Mouse (Mus musculus): Measurements from ENCODE around the gene Invs. TPM values are rescaled to one million over a fixed set of nuclear protein-coding genes. Genes with fewer than 3 reads are reported as not detected.
A peak's percentile ranks its signal among the peaks of the same experiment; 100 is the strongest.

The Invs gene
- polyA plus RNA-seq, 1 experiment from 2014 or later, result 7.1 TPM

DNA sequence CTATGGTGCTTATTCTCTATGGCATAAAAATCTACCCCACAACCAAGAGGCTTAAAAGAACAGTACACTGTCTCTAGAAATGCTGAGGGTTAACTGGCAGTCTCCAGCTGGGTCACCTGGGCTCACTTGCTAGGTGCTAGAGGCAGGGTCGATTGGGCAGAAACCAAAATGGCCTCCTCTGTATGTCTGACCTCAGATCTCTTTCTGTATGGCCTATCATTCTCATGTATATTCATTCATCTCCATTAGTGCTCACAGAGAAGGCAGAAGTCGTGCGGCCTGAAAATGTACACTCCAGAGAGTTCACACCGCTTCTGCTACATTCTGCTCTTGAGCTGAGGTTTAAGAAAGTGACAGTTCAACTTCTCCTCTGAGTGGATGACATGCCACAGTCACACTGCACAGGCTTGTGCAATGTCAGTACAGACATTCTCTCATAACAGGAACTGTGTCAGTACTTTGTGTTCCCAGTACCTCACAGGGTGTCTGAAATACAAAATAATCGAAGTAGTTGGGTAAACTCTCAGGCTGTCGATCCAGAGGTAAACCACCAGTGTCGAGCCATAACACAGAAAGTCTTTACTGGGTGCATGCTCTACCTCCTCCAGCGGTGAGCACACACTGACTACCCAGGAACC, 139.4 kb downstream of the Invs start:
- H3K4me1 ChIP-seq, result peaks cover 27% of the 10 kb centered on the region
- no peaks in the 10 kb centered on the region for H3K27me3 ChIP-seq (ENCODE audit: insufficient read depth, poor library complexity, severe bottlenecking)
- WGBS, result 90% methylated on average over 8 of the region's 8 CpGs
- no peak for DNase-seq (ENCODE audit: low spot score)
- no peak overlapping the region for H3K27ac ChIP-seq
- H3K4me3 ChIP-seq, result no peak overlapping the region
- peaks cover 3% of the 10 kb centered on the region; the same call in 1 of the 2 replicates for H3K9me3 ChIP-seq
- H3K36me3 ChIP-seq, result peaks cover 26% of the 10 kb centered on the region

DNA sequence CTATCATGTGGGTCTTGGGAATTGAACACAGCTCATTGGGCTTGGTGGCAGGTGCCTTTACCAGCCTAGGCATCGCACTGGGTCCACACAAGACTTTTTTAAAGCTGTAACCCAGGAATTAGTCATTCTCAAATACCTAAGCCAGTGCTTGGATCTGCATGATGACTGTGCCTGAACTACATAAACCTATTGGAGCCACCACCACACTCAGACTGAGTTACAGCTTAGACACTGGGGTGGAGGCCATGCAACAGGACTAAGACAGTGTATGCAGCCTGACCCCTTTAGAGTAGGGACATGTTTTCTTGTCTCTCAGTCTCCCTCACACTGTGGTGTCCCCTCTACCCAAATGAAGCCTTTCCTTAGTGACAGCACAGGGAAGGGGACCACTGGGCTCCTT, 143.1 kb downstream of the Invs start:
- Histone ChIP-seq H3K4me3 (no peak overlapping the region), H3K9me3 (peaks cover 3% of the 10 kb centered on the region; the same call in 1 of the 2 replicates), H3K36me3 (peaks cover 28% of the 10 kb centered on the region), H3K27ac (no peak overlapping the region), H3K4me1 (peaks cover 23% of the 10 kb centered on the region; the same call in 1 of the 2 replicates), H3K27me3 (ENCODE audit: insufficient read depth, poor library complexity, severe bottlenecking) (no peaks in the 10 kb centered on the region)
- WGBS, result 97% methylated on average over 1 of the region's 1 CpGs
- no peak for DNase-seq (ENCODE audit: low spot score)

DNA sequence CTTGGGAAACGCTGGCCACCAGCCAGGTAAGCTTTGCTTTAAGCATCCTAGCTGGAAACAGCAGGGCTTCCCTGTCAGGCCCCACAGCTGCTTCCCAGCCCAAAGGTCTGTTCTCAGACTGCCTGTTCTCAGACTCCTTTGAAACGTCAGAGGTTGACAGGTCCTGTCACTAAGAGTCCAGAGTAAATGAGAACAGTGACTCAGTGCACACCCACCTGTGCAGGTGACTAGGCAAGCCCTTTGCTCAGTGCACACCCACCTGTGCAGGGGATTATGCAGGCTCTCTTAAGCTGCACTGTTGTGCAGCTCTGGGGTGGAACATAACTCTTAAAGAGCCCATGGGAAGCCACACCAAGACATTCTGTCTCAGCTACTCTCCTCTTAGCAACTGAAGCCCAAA, 144.2 kb downstream of the Invs start:
- Histone ChIP-seq H3K36me3 (peaks cover 31% of the 10 kb centered on the region), H3K27me3 (ENCODE audit: insufficient read depth, poor library complexity, severe bottlenecking) (no peaks in the 10 kb centered on the region), H3K27ac (no peak overlapping the region), H3K9me3 (peaks cover 3% of the 10 kb centered on the region; the same call in 1 of the 2 replicates), H3K4me1 (peaks cover 24% of the 10 kb centered on the region; the same call in 1 of the 2 replicates), H3K4me3 (no peak overlapping the region)
- 55% methylated on average over 2 of the region's 2 CpGs for WGBS
- no peak for DNase-seq (ENCODE audit: low spot score)

DNA sequence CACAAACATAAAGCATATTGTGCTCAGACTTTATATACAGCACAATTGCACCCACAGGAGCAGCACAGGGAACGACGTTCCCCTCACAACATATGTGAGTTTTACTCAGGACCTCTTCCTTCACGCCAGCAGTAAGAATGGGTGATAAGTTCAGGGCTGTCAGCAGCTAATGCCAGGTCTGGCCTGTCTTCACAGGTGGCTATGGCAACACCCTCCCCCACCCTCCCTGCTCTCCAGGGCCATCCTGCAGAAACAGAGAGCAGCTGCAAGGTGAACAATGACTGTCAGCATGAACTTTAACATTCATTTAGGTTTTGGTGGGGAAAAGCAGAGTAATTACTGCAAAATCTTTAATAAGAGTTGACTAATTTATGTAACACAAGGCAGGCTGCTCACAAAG, 147.9 kb downstream of the Invs start:
- Histone ChIP-seq H3K9me3 (no peaks in the 10 kb centered on the region), H3K4me1 (peaks cover 15% of the 10 kb centered on the region; the same call in 1 of the 2 replicates), H3K36me3 (peaks cover 41% of the 10 kb centered on the region), H3K27me3 (ENCODE audit: insufficient read depth, poor library complexity, severe bottlenecking) (no peaks in the 10 kb centered on the region), H3K4me3 (no peak overlapping the region), H3K27ac (no peak overlapping the region)
- DNase-seq (ENCODE audit: low spot score), result no peak
- 37% methylated on average over 3 of the region's 3 CpGs for WGBS

DNA sequence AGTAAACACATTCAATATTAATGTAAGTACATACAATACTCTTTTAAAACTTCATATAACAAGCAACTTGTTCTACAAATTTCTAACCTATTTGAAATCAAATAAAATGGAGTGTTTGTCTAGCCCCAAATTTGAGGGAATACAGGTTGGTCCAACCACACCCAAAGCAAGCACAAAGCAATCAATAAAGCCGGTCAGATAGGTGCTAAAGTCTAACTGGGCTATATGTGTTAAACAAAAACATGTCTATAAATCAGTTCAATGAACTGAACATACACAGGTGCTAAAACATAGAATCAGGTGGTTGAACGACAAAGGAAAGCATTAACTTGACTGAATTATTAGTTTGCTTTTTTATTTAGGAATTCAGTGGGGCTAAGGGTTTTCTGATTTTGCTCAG, 148.5 kb downstream of the Invs start:
- H3K4me3 ChIP-seq, result no peak overlapping the region
- no peaks in the 10 kb centered on the region for H3K27me3 ChIP-seq (ENCODE audit: insufficient read depth, poor library complexity, severe bottlenecking)
- H3K4me1 ChIP-seq, result peaks cover 15% of the 10 kb centered on the region; the same call in 1 of the 2 replicates
- no peak for DNase-seq (ENCODE audit: low spot score)
- H3K9me3 ChIP-seq, result no peaks in the 10 kb centered on the region
- no peak overlapping the region for H3K27ac ChIP-seq
- WGBS, result 91% methylated on average over 2 of the region's 2 CpGs
- peaks cover 43% of the 10 kb centered on the region for H3K36me3 ChIP-seq

DNA sequence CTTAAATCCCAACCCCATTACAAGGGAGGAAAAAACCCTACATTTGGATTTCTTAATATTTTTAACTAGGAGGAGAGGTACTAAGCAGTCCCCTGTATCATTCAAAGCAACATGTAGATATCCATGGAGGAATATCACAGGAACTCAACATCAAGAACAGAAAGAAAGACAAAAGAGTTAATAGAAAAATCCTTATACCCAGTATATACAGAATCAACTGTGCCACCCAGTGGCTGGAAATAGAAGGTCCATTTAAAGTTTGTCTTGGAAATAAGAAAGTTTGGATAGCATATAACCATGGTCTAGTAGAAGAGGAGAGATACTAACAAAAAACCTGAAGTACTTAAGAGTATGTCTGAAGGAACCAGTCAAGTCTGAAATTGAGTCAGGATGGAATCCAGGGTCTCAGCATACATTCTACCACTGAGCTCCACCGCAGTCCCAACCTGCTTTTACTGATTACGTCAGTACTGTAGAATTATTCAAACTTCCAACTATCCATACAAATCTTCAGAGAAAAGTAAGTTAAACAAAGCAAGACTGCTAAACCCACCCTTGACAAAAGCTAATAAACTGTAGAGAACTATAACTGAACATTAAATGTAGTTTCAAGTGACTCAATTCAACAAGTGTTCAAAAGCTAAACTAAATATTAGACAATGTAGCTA, 174.7 kb downstream of the Invs start:
- no peaks in the 10 kb centered on the region for H3K9me3 ChIP-seq
- H3K27me3 ChIP-seq (ENCODE audit: insufficient read depth, poor library complexity, severe bottlenecking), result no peaks in the 10 kb centered on the region
- no peak overlapping the region for H3K27ac ChIP-seq
- DNase-seq (ENCODE audit: low spot score), result no peak
- H3K4me3 ChIP-seq, result no peak overlapping the region
- H3K4me1 ChIP-seq, result no peaks in the 10 kb centered on the region
- H3K36me3 ChIP-seq, result peaks cover 77% of the 10 kb centered on the region
- WGBS, result 96% methylated on average over 2 of the region's 2 CpGs

DNA sequence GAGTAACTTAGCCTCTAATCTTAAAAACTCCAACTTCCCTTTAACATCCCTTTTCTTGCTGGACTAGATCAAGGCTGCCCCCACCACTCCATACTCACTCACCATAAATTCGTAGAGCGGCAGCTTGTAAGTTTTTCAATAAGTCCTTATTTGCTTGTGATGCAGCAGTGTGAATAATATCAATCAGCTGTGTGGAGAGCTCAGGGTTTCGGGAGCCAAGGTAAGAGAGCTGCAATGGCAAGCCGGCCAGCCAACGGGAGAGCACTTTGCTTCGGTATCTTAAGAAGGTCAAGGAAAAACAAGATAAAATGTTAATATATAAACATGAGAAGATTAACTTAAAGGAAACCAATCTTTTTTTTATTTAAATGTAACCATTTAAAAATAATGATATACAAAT, 178.9 kb downstream of the Invs start:
- Histone ChIP-seq H3K27ac (no peak overlapping the region), H3K9me3 (no peaks in the 10 kb centered on the region), H3K4me1 (no peaks in the 10 kb centered on the region), H3K27me3 (ENCODE audit: insufficient read depth, poor library complexity, severe bottlenecking) (no peaks in the 10 kb centered on the region), H3K36me3 (peaks cover 76% of the 10 kb centered on the region), H3K4me3 (no peak overlapping the region)
- no peak for DNase-seq (ENCODE audit: low spot score)
- WGBS, result 88% methylated on average over 6 of the region's 6 CpGs

DNA sequence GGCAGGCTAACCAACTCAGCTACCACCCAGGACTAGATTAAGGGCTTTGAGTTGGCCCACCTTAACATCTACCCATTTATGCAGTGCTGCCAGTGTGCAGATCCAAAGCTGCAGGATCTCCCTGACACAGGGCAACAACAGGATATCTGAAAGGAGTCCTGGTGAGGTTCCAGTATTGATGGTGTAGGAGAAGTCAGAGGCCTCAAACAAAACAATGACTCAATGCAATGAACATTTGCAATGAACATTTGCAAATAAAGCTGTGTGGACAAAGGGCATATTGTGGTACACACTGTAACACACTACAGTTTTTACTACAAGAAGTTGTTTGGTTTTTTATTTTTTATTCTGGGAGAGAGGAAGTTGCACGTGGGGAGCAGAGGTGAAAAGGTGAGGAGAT, 181.5 kb downstream of the Invs start:
- 80% methylated on average over 1 of the region's 1 CpGs for WGBS
- no peaks in the 10 kb centered on the region for H3K27me3 ChIP-seq (ENCODE audit: insufficient read depth, poor library complexity, severe bottlenecking)
- H3K4me3 ChIP-seq, result no peak overlapping the region
- H3K9me3 ChIP-seq, result no peaks in the 10 kb centered on the region
- no peak for DNase-seq (ENCODE audit: low spot score)
- peaks cover 78% of the 10 kb centered on the region for H3K36me3 ChIP-seq
- no peak overlapping the region for H3K27ac ChIP-seq
- no peaks in the 10 kb centered on the region for H3K4me1 ChIP-seq

DNA sequence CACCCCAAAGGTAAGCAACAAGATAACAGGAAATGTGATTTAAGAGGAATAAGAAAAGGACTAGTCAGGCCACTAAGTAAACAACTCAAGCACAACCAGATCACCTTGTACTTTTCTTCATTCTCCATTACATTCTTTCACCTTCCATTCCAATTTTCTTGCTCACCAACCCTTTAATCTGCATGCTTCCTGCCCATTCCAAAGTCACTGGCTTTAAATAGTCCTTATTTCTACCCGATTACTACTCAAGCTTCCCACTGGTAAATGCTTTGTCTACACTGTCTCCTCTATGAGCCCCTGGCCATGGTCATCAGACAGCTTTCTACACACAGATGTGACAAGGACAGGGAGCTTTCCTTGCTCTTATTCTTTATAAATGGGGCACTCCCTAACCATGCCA, 191.4 kb downstream of the Invs start:
- WGBS, result 42% methylated on average over 1 of the region's 1 CpGs
- Histone ChIP-seq H3K36me3 (peaks cover 25% of the 10 kb centered on the region), H3K4me1 (peaks cover 19% of the 10 kb centered on the region), H3K4me3 (peak overlapping the region; percentile 22; the same call in 1 of the 2 replicates), H3K27me3 (ENCODE audit: insufficient read depth, poor library complexity, severe bottlenecking) (no peaks in the 10 kb centered on the region), H3K27ac (no peak overlapping the region), H3K9me3 (no peaks in the 10 kb centered on the region)
- DNase-seq (ENCODE audit: low spot score), result no peak

DNA sequence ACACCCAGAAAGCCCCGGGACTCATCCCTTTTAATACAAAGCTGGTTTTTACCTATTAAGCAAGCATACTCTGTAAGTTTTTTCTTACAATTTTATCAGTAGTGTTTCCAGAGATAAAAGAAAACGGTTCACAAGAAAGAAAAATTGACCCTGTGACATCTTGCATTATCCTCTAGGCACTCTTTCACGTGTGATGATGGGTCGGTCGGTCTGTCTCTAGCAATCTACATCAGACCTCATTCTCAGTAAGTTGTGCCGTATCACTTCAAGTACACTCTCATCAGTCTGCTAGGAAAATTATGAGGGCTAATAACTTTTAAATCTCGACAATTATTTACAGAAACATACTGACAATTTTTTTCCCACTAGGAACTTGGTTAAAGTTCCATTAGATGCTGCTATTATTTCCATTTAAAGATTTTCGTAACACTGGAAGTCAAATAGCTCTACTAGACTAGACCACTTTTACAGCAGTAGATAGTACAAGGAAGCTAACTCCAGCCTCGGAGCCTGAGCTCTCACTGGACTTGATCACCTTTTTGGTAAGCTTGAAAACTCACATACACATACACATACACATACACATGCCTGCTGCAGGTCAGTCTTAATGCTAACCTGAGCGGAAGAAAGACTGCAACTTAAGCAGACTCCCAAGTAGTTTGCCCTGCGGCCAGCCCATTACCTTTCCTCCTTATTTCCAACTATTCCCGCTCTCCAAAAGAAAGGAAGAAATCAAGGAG, 192.7 kb downstream of the Invs start:
- WGBS, result 14% methylated on average over 12 of the region's 12 CpGs
- H3K27ac ChIP-seq, result peak overlapping the region; percentile 97
- peaks cover 15% of the 10 kb centered on the region for H3K36me3 ChIP-seq
- no peaks in the 10 kb centered on the region for H3K9me3 ChIP-seq
- no peak for DNase-seq (ENCODE audit: low spot score)
- no peaks in the 10 kb centered on the region for H3K27me3 ChIP-seq (ENCODE audit: insufficient read depth, poor library complexity, severe bottlenecking)
- peak overlapping the region; percentile 98 for H3K4me3 ChIP-seq
- peaks cover 19% of the 10 kb centered on the region for H3K4me1 ChIP-seq

DNA sequence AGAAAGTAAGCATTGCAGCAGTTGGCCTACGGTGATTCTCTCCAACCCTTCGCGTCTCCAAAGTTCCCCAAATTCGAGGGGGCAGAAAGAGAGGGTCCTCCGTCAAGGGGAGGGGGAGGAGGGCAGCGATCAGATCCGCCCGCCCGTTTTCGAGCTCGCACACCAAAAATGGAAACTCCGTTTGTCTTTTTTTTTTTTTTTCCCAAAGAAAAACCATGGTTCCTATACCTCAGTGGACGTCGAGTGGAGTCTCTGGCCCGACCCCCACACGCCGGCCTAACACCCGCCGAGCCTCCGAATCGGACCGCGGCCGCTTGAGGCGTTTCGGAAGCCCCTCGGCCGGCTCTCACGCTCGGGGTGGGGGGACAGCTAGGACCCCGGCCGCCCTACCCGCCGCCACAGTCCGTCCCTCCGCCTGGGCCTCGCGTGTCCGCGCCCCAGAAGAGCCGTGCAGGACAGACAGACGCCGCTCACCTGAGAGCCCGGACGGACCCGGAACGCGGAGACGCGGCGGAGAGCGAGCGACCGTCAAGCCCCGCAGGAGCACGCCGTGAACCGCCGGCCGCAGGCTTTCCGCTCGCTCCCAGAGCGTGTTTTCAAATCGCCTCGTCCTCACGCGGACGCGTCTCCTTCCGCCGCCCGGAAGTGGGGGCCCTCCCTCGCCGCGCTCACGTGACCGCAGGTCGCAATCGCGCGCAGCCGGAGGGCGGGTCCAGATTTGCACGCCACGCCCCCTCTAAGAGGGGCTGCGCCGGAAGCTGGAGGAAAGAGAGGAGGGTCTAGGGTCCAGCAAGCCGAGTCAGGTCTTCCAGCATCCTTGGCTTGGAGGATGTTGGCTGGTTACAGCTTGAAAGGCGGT, 193.5 kb downstream of the Invs start, which contains the start of gene Tex10:
Gene Tex10 (minus strand): TSS at position 668 of the 859 bp plus-strand sequence.
- H3K9me3 ChIP-seq, result no peaks in the 10 kb centered on the region

DNA sequence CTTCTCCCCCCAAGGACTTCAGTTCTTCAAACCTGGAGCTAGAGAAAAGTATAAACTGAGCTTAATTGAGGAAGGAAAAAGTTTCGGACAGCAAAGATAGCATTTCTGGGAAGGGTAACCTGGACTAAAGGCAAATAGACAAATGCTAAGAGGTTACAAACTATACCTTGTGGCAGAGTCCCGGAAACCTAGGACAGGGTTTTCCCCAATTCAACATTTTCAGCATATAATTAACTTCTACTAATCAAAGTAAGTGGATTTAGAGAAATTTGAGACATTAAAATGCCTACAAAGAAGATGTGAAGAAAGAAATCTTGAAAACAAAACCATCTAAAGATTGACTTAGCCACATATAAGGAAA, 194.1 kb downstream of the Invs start:
- Histone ChIP-seq H3K9me3 (no peaks in the 10 kb centered on the region), H3K27me3 (ENCODE audit: insufficient read depth, poor library complexity, severe bottlenecking) (no peaks in the 10 kb centered on the region), H3K27ac (peak overlapping the region; percentile 97), H3K4me1 (peaks cover 19% of the 10 kb centered on the region), H3K36me3 (peaks cover 2% of the 10 kb centered on the region), H3K4me3 (peak overlapping the region; percentile 98)
- no peak for DNase-seq (ENCODE audit: low spot score)
- 71% methylated on average over 2 of the region's 2 CpGs for WGBS

More for the DNA sequence above, 193.5 kb downstream of the Invs start, which contains the start of gene Tex10:
- Histone ChIP-seq H3K4me3 (peak within 1 kb of the TSS; percentile 98), H3K27ac (peak within 1 kb of the TSS; percentile 97), H3K36me3 (peaks cover 8% of the 10 kb centered on the region), H3K27me3 (ENCODE audit: insufficient read depth, poor library complexity, severe bottlenecking) (no peaks in the 10 kb centered on the region), H3K4me1 (peaks cover 19% of the 10 kb centered on the region)
- peak; percentile 95 for DNase-seq (ENCODE audit: low spot score)
- under 1% methylated on average over 89 of the region's 89 CpGs for WGBS

All from heart, embryonic 10.5 days (tissue).